Mouse (Mus musculus) telencephalon, adult 2 months (tissue): ENCODE measurements around the gene Cic.
A peak's percentile ranks its signal among the peaks of the same experiment; 100 is the strongest.

Source experiments
- DNase-seq: peaks from one replicate; pipeline ENCODE4 v3.0.0-alpha.2; 2011; ENCODE audit warnings: low read depth, low spot score

The Cic gene

GRCm38 (mm10) chr7:25267301-25267750 is at the start of gene Cic:
TSS of gene Cic (plus strand) at chr7:25267704.
- peak; percentile 99 for DNase-seq

- DNase-seq = no peak
Observed at GRCm38 (mm10) chr7:25218705-25219415, 48.6 kb upstream of the Cic start.

- DNase-seq = no peak
Observed at GRCm38 (mm10) chr7:25219416-25219750, 48.1 kb upstream of the Cic start.

GRCm38 (mm10) chr7:25219756-25220456 is 47.6 kb upstream of the Cic start:
- DNase-seq = peak; percentile 94

- DNase-seq = no peak
Observed at GRCm38 (mm10) chr7:25220457-25221101, 46.9 kb upstream of the Cic start, which contains the start of gene Dedd2. TSS of gene Dedd2 (minus strand) at chr7:25220615.

- DNase-seq = peak; percentile 96
Observed at GRCm38 (mm10) chr7:25221102-25221883, 46.2 kb upstream of the Cic start, which contains the start of gene Zfp526. TSS of gene Zfp526 (plus strand) at chr7:25221425.

GRCm38 (mm10) chr7:25222275-25222967 is 45.1 kb upstream of the Cic start:
- DNase-seq = no peak

GRCm38 (mm10) chr7:25227523-25228300 is 39.8 kb upstream of the Cic start:
- DNase-seq = no peak

GRCm38 (mm10) chr7:25230690-25231285 is 36.7 kb upstream of the Cic start:
- no peak for DNase-seq

- no peak for DNase-seq
Observed at GRCm38 (mm10) chr7:25232101-25232648, 35.3 kb upstream of the Cic start.

GRCm38 (mm10) chr7:25233061-25233460 is 34.4 kb upstream of the Cic start:
- DNase-seq = no peak

- no peak for DNase-seq
Observed at GRCm38 (mm10) chr7:25235526-25235925, 32.0 kb upstream of the Cic start.

- DNase-seq = peak; percentile 98
Observed at GRCm38 (mm10) chr7:25237249-25238014, 30.1 kb upstream of the Cic start, which contains the start of gene Gsk3a. TSS of gene Gsk3a (minus strand) at chr7:25237851.

GRCm38 (mm10) chr7:25238015-25238706 is 29.3 kb upstream of the Cic start:
- DNase-seq = peak; percentile 99

- peak; percentile 97 for DNase-seq
Observed at GRCm38 (mm10) chr7:25238829-25239623, 28.5 kb upstream of the Cic start.

- DNase-seq = no peak
Observed at GRCm38 (mm10) chr7:25240631-25241030, 26.9 kb upstream of the Cic start.

GRCm38 (mm10) chr7:25241062-25241461 is 26.4 kb upstream of the Cic start:
- peak; percentile 91 for DNase-seq
